15 mouse cellular contexts compared by ENCODE assay signal in the genomic region with DNA sequence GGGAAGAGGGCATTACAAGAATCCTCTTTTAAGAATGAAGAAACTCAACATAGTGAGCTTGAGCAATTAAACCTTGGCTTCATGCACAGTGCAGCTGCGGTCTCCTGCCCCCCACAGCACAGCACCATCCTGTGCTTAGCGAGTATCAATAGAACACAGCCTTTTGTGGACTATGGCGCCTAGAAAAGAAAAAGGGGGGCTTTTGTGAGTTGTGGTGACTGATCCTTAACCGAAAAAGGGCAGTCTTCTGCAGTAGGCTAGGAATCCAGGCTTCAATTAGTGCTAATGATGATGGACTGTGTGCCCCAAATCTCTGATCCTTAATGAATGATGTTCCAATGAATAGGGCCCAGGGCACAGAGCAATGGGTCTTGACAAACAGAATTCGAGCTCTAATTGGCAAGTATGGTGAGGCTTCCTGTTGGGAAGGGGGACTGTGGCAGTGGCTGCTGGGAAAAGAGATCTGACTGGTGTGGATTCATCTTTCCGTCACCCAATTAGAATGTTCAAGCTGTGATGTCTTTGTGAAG.
DNase-seq lines count a peak whose midpoint lies in the region; ATAC-seq lines count a peak whose summit lies in the region.
"Had no signal": no experiment of that assay in that cellular context is flagged by ENCODE, and none has a peak within 500 bp of the region (broad histone marks: within the 10 kb centered on the region; RNA-seq: fewer than 3 reads in every experiment).

No protein-coding gene starts in this region.

- no peak overlapping the region for H3K4me3 ChIP-seq in forebrain, embryonic 16.5 days (replicated peaks; ENCODE audit: low read length)
- H3K4me3 ChIP-seq: heart, embryonic 13.5 days; kidney, embryonic 15.5 days; neural tube, embryonic 12.5 days had no signal

- H3K9me3 ChIP-seq in forebrain, embryonic 16.5 days (ENCODE audit: control insufficient read depth, low read length), result no peaks in the 10 kb centered on the region
- H3K9me3 ChIP-seq: heart, embryonic 13.5 days; kidney, embryonic 15.5 days; neural tube, embryonic 12.5 days had no signal

- peak; percentile 19 for DNase-seq in embryo, embryonic 10.5 days (ENCODE audit: low spot score)
- no peak for DNase-seq in embryo, embryonic 9.5 days (ENCODE audit: extremely low spot score)
- peak; percentile 3 for DNase-seq in right cerebral cortex, adult 18-20 months
- no peak for DNase-seq in right cerebral cortex, postnatal 36 days (ENCODE audit: low spot score in 2 of 2)
- DNase-seq in retina, postnatal 1 day, result peak; percentile 97
- no peak for DNase-seq in kidney, postnatal 4 days
- no peak for DNase-seq in spleen, postnatal 36 days (ENCODE audit: low spot score in 2 of 2)
- DNase-seq: liver; liver, postnatal 0 days; right cerebral cortex, postnatal 25 days had no signal

- H3K4me1 ChIP-seq in forebrain, embryonic 16.5 days (replicated peaks; ENCODE audit: control insufficient read depth, insufficient read depth, low read length), result peaks cover 7% of the 10 kb centered on the region
- H3K4me1 ChIP-seq: heart, embryonic 13.5 days; kidney, embryonic 15.5 days; neural tube, embryonic 12.5 days had no signal

- no peaks in the 10 kb centered on the region for H3K27me3 ChIP-seq in forebrain, embryonic 16.5 days (replicated peaks; ENCODE audit: control insufficient read depth, insufficient read depth, low read length)
- H3K27me3 ChIP-seq: heart, embryonic 13.5 days; kidney, embryonic 15.5 days; neural tube, embryonic 12.5 days had no signal

- H3K27ac ChIP-seq in forebrain, embryonic 16.5 days (ENCODE audit: low read length), result no peak overlapping the region
- H3K27ac ChIP-seq: heart, embryonic 13.5 days; kidney, embryonic 15.5 days; neural tube, embryonic 12.5 days had no signal

- 10% methylated on average over 6 of the region's 6 CpGs for WGBS in forebrain, embryonic 16.5 days

- no peak overlapping the region for H3K9ac ChIP-seq in forebrain, embryonic 16.5 days (replicated peaks; ENCODE audit: low read depth, low read length)
- H3K9ac ChIP-seq: heart, embryonic 13.5 days; kidney, embryonic 15.5 days; liver, postnatal 0 days; neural tube, embryonic 12.5 days had no signal

- H3K4me2 ChIP-seq in forebrain, embryonic 16.5 days (ENCODE audit: low read length), result no peak overlapping the region
- H3K4me2 ChIP-seq: heart, embryonic 13.5 days; kidney, embryonic 15.5 days; neural tube, embryonic 12.5 days had no signal

- no peaks in the 10 kb centered on the region for H3K36me3 ChIP-seq in forebrain, embryonic 16.5 days (ENCODE audit: control insufficient read depth, insufficient read depth)
- H3K36me3 ChIP-seq: heart, embryonic 13.5 days; neural tube, embryonic 12.5 days had no signal

- ATAC-seq in forebrain, embryonic 16.5 days, result peak; percentile 96
- ATAC-seq: intestine, embryonic 16.5 days; liver, postnatal 0 days had no signal

Comparison
In these comparisons a context has a peak if more than half of its experiments do, and no peak if none do; other contexts are left out.
1. DNase-seq: peak in embryo, embryonic 10.5 days (single experiment), right cerebral cortex, adult 18-20 months (single experiment) and retina, postnatal 1 day (single experiment); none in embryo, embryonic 9.5 days (single experiment), right cerebral cortex, postnatal 36 days (0 of 2), kidney, postnatal 4 days (0 of 2) and spleen, postnatal 36 days (0 of 2).